Mouse (Mus musculus): Measurements from ENCODE around the gene Ldb2.

The Ldb2 gene

GRCm38 (mm10) chr5:44686344-44686743 is 113.1 kb downstream of the Ldb2 start:
- TF ChIP-seq POU5F1 (IDR thresholded peaks at IDR 0.05; ENCODE audit: borderline replicate concordance, low read length) (no peak), CTCF (conservative IDR thresholded peaks at IDR 0.05; ENCODE audit: low read length) (no peak), NANOG (IDR thresholded peaks at IDR 0.05; ENCODE audit: borderline replicate concordance, low read length) (no peak)
- Histone ChIP-seq H3K9me3 (ENCODE audit: low read length) (no peaks in the 10 kb centered on the region), H3K36me3 (ENCODE audit: insufficient read depth, low read length) (no peaks in the 10 kb centered on the region)

GRCm38 (mm10) chr5:44681054-44681638 is 118.3 kb downstream of the Ldb2 start:
- Histone ChIP-seq H3K4me1 (replicated peaks; ENCODE audit: low read depth, low read length) (no peaks in the 10 kb centered on the region), H3K4me3 (replicated peaks; ENCODE audit: low read length) (no peak overlapping the region), H3K27me3 (ENCODE audit: insufficient read depth, low read length) (no peaks in the 10 kb centered on the region), H3K9me3 (ENCODE audit: low read length) (no peaks in the 10 kb centered on the region), H3K36me3 (ENCODE audit: insufficient read depth, low read length) (no peaks in the 10 kb centered on the region)
- TF ChIP-seq NANOG (IDR thresholded peaks at IDR 0.05; ENCODE audit: borderline replicate concordance, low read length) (no peak), CTCF (conservative IDR thresholded peaks at IDR 0.05; ENCODE audit: low read length) (no peak), POU5F1 (IDR thresholded peaks at IDR 0.05; ENCODE audit: borderline replicate concordance, low read length) (no peak)

More at GRCm38 (mm10) chr5:44686344-44686743, 113.1 kb downstream of the Ldb2 start:
- Histone ChIP-seq H3K4me3 (replicated peaks; ENCODE audit: low read length) (no peak overlapping the region), H3K4me1 (replicated peaks; ENCODE audit: low read depth, low read length) (no peaks in the 10 kb centered on the region), H3K27me3 (ENCODE audit: insufficient read depth, low read length) (no peaks in the 10 kb centered on the region)

- Histone ChIP-seq H3K9me3 (ENCODE audit: low read length) (no peaks in the 10 kb centered on the region), H3K4me3 (replicated peaks; ENCODE audit: low read length) (no peak overlapping the region), H3K36me3 (ENCODE audit: insufficient read depth, low read length) (no peaks in the 10 kb centered on the region), H3K27me3 (ENCODE audit: insufficient read depth, low read length) (no peaks in the 10 kb centered on the region), H3K4me1 (replicated peaks; ENCODE audit: low read depth, low read length) (no peaks in the 10 kb centered on the region)
- TF ChIP-seq CTCF (conservative IDR thresholded peaks at IDR 0.05; ENCODE audit: low read length) (no peak), NANOG (IDR thresholded peaks at IDR 0.05; ENCODE audit: borderline replicate concordance, low read length) (no peak), POU5F1 (IDR thresholded peaks at IDR 0.05; ENCODE audit: borderline replicate concordance, low read length) (no peak)
Measured at GRCm38 (mm10) chr5:44677814-44678213, 121.7 kb downstream of the Ldb2 start.

GRCm38 (mm10) chr5:44676145-44676754 is 123.2 kb downstream of the Ldb2 start:
- Histone ChIP-seq H3K27me3 (ENCODE audit: insufficient read depth, low read length) (no peaks in the 10 kb centered on the region), H3K9me3 (ENCODE audit: low read length) (no peaks in the 10 kb centered on the region), H3K36me3 (ENCODE audit: insufficient read depth, low read length) (no peaks in the 10 kb centered on the region), H3K4me3 (replicated peaks; ENCODE audit: low read length) (no peak overlapping the region), H3K4me1 (replicated peaks; ENCODE audit: low read depth, low read length) (no peaks in the 10 kb centered on the region)
- TF ChIP-seq CTCF (conservative IDR thresholded peaks at IDR 0.05; ENCODE audit: low read length) (no peak), POU5F1 (IDR thresholded peaks at IDR 0.05; ENCODE audit: borderline replicate concordance, low read length) (no peak), NANOG (IDR thresholded peaks at IDR 0.05; ENCODE audit: borderline replicate concordance, low read length) (no peak)

- no peak overlapping the region for H3K4me3 ChIP-seq (replicated peaks; ENCODE audit: low read length)
- no peaks in the 10 kb centered on the region for H3K4me1 ChIP-seq (replicated peaks; ENCODE audit: low read depth, low read length)
- TF ChIP-seq NANOG (IDR thresholded peaks at IDR 0.05; ENCODE audit: borderline replicate concordance, low read length) (no peak), POU5F1 (IDR thresholded peaks at IDR 0.05; ENCODE audit: borderline replicate concordance, low read length) (no peak), CTCF (conservative IDR thresholded peaks at IDR 0.05; ENCODE audit: low read length) (no peak)
- no peaks in the 10 kb centered on the region for H3K27me3 ChIP-seq (ENCODE audit: insufficient read depth, low read length)
- H3K9me3 ChIP-seq (ENCODE audit: low read length): no peaks in the 10 kb centered on the region
- no peaks in the 10 kb centered on the region for H3K36me3 ChIP-seq (ENCODE audit: insufficient read depth, low read length)
Measured at GRCm38 (mm10) chr5:44670336-44670735, 129.1 kb downstream of the Ldb2 start.

- Histone ChIP-seq H3K4me1 (replicated peaks; ENCODE audit: low read depth, low read length) (no peaks in the 10 kb centered on the region), H3K27me3 (ENCODE audit: insufficient read depth, low read length) (no peaks in the 10 kb centered on the region), H3K4me3 (replicated peaks; ENCODE audit: low read length) (no peak overlapping the region), H3K9me3 (ENCODE audit: low read length) (no peaks in the 10 kb centered on the region), H3K36me3 (ENCODE audit: insufficient read depth, low read length) (no peaks in the 10 kb centered on the region)
- no peak for TF ChIP-seq CTCF (conservative IDR thresholded peaks at IDR 0.05; ENCODE audit: low read length)
- TF ChIP-seq POU5F1 (IDR thresholded peaks at IDR 0.05; ENCODE audit: borderline replicate concordance, low read length): no peak
- no peak for TF ChIP-seq NANOG (IDR thresholded peaks at IDR 0.05; ENCODE audit: borderline replicate concordance, low read length)
Measured at GRCm38 (mm10) chr5:44667907-44668306, 131.6 kb downstream of the Ldb2 start.

GRCm38 (mm10) chr5:44667383-44667782 is 132.1 kb downstream of the Ldb2 start:
- Histone ChIP-seq H3K36me3 (ENCODE audit: insufficient read depth, low read length) (no peaks in the 10 kb centered on the region), H3K27me3 (ENCODE audit: insufficient read depth, low read length) (no peaks in the 10 kb centered on the region), H3K9me3 (ENCODE audit: low read length) (no peaks in the 10 kb centered on the region), H3K4me1 (replicated peaks; ENCODE audit: low read depth, low read length) (no peaks in the 10 kb centered on the region), H3K4me3 (replicated peaks; ENCODE audit: low read length) (no peak overlapping the region)
- TF ChIP-seq CTCF (conservative IDR thresholded peaks at IDR 0.05; ENCODE audit: low read length) (no peak), NANOG (IDR thresholded peaks at IDR 0.05; ENCODE audit: borderline replicate concordance, low read length) (no peak), POU5F1 (IDR thresholded peaks at IDR 0.05; ENCODE audit: borderline replicate concordance, low read length) (no peak)

- H3K9me3 ChIP-seq (ENCODE audit: low read length): no peaks in the 10 kb centered on the region
- no peaks in the 10 kb centered on the region for H3K27me3 ChIP-seq (ENCODE audit: insufficient read depth, low read length)
- H3K4me1 ChIP-seq (replicated peaks; ENCODE audit: low read depth, low read length): no peaks in the 10 kb centered on the region
- TF ChIP-seq POU5F1 (IDR thresholded peaks at IDR 0.05; ENCODE audit: borderline replicate concordance, low read length) (no peak), NANOG (IDR thresholded peaks at IDR 0.05; ENCODE audit: borderline replicate concordance, low read length) (no peak), CTCF (conservative IDR thresholded peaks at IDR 0.05; ENCODE audit: low read length) (no peak)
- H3K4me3 ChIP-seq (replicated peaks; ENCODE audit: low read length): no peak overlapping the region
- no peaks in the 10 kb centered on the region for H3K36me3 ChIP-seq (ENCODE audit: insufficient read depth, low read length)
Measured at GRCm38 (mm10) chr5:44659651-44660050, 139.8 kb downstream of the Ldb2 start.
